Mouse (Mus musculus) limb, embryonic 13.5 days (tissue): ENCODE measurements at regions not wholly inside any gene's neighbourhood (a gene's known extent, or its start where the extent isn't known, plus 50 kb on each side); places are given as distances from the start of the nearest gene placed in this dataset.

Experiments
- ATAC-seq: fragments of 200-750 bp; cut with Nextera tagmentation; 2 replicates; pipeline ENCODE4 v1.8.0; 2017; ENCODE audit warnings: low read depth, moderate number of reproducible peaks, moderate TSS enrichment; ENCODE audit not compliant: low FRiP score
- H3K27ac ChIP-seq: fragments of 300-500 bp; sonication (generic); 2 replicates; pipeline ENCODE4 v1.5.1; 2015; ENCODE audit warnings: inconsistent platforms, mild to moderate bottlenecking, moderate library complexity
- H3K27me3 ChIP-seq: fragments of 300-500 bp; sonication (generic); 2 replicates; pipeline ENCODE4 v1.6.1; 2015; ENCODE audit warnings: mild to moderate bottlenecking, inconsistent platforms
- H3K36me3 ChIP-seq: fragments of 300-500 bp; sonication (generic); 2 replicates; pipeline ENCODE4 v1.6.1; 2015; ENCODE audit warnings: inconsistent platforms, mild to moderate bottlenecking, moderate library complexity
- H3K4me1 ChIP-seq: fragments of 300-500 bp; sonication (generic); 2 replicates; pipeline ENCODE4 v1.6.1; 2015; ENCODE audit warnings: inconsistent platforms
- H3K4me2 ChIP-seq: fragments of 300-500 bp; sonication (generic); replicated peaks from 2 replicates; pipeline ENCODE4 v1.6.1; 2015; ENCODE audit warnings: inconsistent platforms, mild to moderate bottlenecking, moderate library complexity
- H3K4me3 ChIP-seq: fragments of 300-500 bp; sonication (generic); 2 replicates; pipeline ENCODE4 v1.5.1; 2015; ENCODE audit warnings: moderate library complexity, mild to moderate bottlenecking, inconsistent platforms
- H3K9ac ChIP-seq: fragments of 300-500 bp; sonication (generic); 2 replicates; pipeline ENCODE4 v1.6.1; 2015; ENCODE audit warnings: mild to moderate bottlenecking, inconsistent platforms
- H3K9me3 ChIP-seq: fragments of 300-500 bp; sonication (generic); 2 replicates; pipeline ENCODE4 v1.6.1; 2016; ENCODE audit warnings: inconsistent platforms
- WGBS: fragments of 180-500 bp; shearing (Covaris S2); methylation state at CpG from one replicate; pipeline ENCODE4 v1.1.7; 2015; 5-methylcytosine and 5-hydroxymethylcytosine counted together

GRCm38 (mm10) chr13:112118564-112118963 lies 169.7 kb upstream of the Ankrd55 start:
- H3K4me1 ChIP-seq = peaks cover 46% of the 10 kb centered on the region
- no peak overlapping the region for H3K4me2 ChIP-seq
- WGBS = 86% methylated on average over 3 of the region's 3 CpGs
- no peak overlapping the region for H3K27ac ChIP-seq
- ATAC-seq = no peak
- peaks cover 2% of the 10 kb centered on the region; the same call in 1 of the 2 replicates for H3K27me3 ChIP-seq
- H3K9me3 ChIP-seq = no peaks in the 10 kb centered on the region
- no peak overlapping the region for H3K9ac ChIP-seq
- no peak overlapping the region for H3K4me3 ChIP-seq
- H3K36me3 ChIP-seq = no peaks in the 10 kb centered on the region

GRCm38 (mm10) chr13:112119611-112120041 lies 168.6 kb upstream of the Ankrd55 start:
- peak overlapping the region; percentile 34 for H3K4me2 ChIP-seq
- WGBS = 38% methylated on average over 11 of the region's 11 CpGs

GRCm38 (mm10) chr13:112120346-112120745 lies 167.9 kb upstream of the Ankrd55 start:
- no peak for ATAC-seq
- H3K4me2 ChIP-seq = no peak overlapping the region
- 51% methylated on average over 4 of the region's 4 CpGs for WGBS

More at GRCm38 (mm10) chr13:112119611-112120041, 168.6 kb upstream of the Ankrd55 start:
- Histone ChIP-seq H3K27ac (no peak overlapping the region), H3K36me3 (no peaks in the 10 kb centered on the region), H3K27me3 (no peaks in the 10 kb centered on the region; the same call in 1 of the 2 replicates), H3K4me3 (no peak overlapping the region), H3K9ac (no peak overlapping the region), H3K4me1 (peaks cover 46% of the 10 kb centered on the region), H3K9me3 (no peaks in the 10 kb centered on the region)
- no peak for ATAC-seq

DNA sequence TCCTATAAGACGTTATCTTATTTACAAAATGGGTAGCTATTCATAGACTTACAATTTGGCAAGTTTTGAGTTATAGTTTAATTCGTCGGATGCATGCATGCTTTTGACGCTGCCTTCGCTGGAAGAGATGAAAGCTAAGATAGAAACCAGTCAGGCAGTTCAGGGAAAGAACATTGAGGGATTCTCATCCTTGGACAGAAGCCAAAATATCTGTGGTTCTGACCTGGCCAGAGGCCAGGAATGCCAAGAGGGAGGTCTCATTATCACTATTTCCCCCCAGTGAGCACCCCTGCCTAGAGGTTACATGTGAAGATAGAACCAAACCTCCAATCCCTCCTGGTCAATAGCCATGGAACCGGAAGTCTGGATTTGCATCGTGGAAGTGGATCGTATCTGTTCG lies 167.1 kb upstream of the Ankrd55 start:
- WGBS = 90% methylated on average over 9 of the region's 9 CpGs
- no peak for ATAC-seq
- Histone ChIP-seq H3K9me3 (no peaks in the 10 kb centered on the region), H3K4me1 (peaks cover 52% of the 10 kb centered on the region), H3K9ac (no peak overlapping the region), H3K27ac (no peak overlapping the region), H3K27me3 (no peaks in the 10 kb centered on the region; the same call in 1 of the 2 replicates), H3K4me2 (no peak overlapping the region), H3K36me3 (no peaks in the 10 kb centered on the region), H3K4me3 (no peak overlapping the region)

More at GRCm38 (mm10) chr13:112120346-112120745, 167.9 kb upstream of the Ankrd55 start:
- no peaks in the 10 kb centered on the region; the same call in 1 of the 2 replicates for H3K27me3 ChIP-seq
- H3K4me3 ChIP-seq = no peak overlapping the region
- H3K9ac ChIP-seq = no peak overlapping the region
- H3K36me3 ChIP-seq = no peaks in the 10 kb centered on the region
- no peaks in the 10 kb centered on the region for H3K9me3 ChIP-seq
- H3K27ac ChIP-seq = no peak overlapping the region
- peaks cover 51% of the 10 kb centered on the region for H3K4me1 ChIP-seq

GRCm38 (mm10) chr13:112122842-112123373 lies 165.3 kb upstream of the Ankrd55 start:
- H3K4me1 ChIP-seq = peaks cover 53% of the 10 kb centered on the region
- H3K4me2 ChIP-seq = no peak overlapping the region
- no peaks in the 10 kb centered on the region for H3K9me3 ChIP-seq
- H3K4me3 ChIP-seq = no peak overlapping the region
- H3K9ac ChIP-seq = no peak overlapping the region
- WGBS = 88% methylated on average over 9 of the region's 9 CpGs
- H3K27ac ChIP-seq = no peak overlapping the region
- H3K36me3 ChIP-seq = no peaks in the 10 kb centered on the region
- no peak for ATAC-seq
- H3K27me3 ChIP-seq = peaks cover 3% of the 10 kb centered on the region

DNA sequence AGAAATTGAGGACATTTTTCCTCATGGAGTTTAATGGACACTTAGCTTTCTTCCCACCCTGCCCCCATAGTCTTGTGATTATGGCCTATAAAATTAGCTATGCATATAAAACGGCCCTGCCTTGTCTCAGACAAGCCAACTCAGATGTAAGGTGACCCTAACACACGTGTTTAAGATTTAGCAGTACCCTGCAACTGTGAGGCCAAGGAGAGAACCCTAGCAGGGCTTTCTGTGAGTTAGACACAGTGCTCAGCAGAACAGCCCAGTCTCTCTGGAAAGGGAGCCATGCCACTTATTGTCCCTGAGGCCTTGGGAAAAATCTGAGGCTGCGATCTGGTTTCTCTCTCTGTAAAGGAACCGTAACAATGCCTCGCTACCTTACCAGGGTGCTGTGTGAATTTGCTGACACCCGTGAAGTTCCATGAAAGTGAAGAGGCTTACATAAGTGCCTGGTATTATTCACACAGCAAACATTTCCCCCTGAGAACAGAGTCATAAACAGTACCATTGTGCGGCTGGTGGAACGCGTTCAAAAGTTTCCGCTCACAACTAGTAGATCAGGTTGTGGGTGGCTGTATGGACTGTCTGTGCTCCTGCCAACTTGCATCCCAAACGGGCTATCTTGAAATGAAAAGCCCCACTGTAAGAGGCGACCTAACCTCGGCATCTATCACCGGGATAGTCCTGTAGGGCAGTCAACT lies 162.3 kb upstream of the Ankrd55 start:
- Histone ChIP-seq H3K9me3 (no peaks in the 10 kb centered on the region), H3K27me3 (peaks cover 5% of the 10 kb centered on the region), H3K9ac (no peak overlapping the region), H3K27ac (no peak overlapping the region; the same call in 1 of the 2 replicates), H3K4me3 (no peak overlapping the region), H3K4me2 (no peak overlapping the region; the same call in 1 of the 2 replicates), H3K36me3 (no peaks in the 10 kb centered on the region), H3K4me1 (peaks cover 31% of the 10 kb centered on the region)
- ATAC-seq = peak; percentile 79; the same call in 1 of the 2 replicates
- 41% methylated on average over 14 of the region's 14 CpGs for WGBS

DNA sequence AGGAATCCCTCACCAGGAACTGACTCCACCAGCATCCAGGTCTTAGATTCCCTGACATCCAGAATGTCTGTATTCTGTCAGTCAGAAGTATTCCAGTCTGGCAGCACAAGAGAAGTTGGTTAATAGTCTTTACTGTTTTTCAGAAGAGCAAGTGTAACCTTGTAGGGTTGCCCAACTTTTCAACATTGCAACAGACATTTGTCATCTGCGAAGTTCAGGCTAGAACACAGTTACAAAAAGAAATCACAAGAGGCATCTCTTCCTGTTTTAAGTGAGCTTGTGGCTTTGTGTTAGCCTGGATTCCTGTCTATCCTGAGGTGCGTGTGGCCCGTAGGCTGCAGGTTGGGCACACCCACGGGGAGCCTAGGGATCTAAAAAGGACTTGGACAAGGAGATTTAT lies 158.0 kb upstream of the Ankrd55 start:
- Histone ChIP-seq H3K9ac (no peak overlapping the region), H3K27me3 (peaks cover 8% of the 10 kb centered on the region; the same call in 1 of the 2 replicates)
- 69% methylated on average over 4 of the region's 4 CpGs for WGBS

GRCm38 (mm10) chr13:112130774-112131173 lies 157.5 kb upstream of the Ankrd55 start:
- H3K27me3 ChIP-seq = peaks cover 8% of the 10 kb centered on the region; the same call in 1 of the 2 replicates
- H3K4me1 ChIP-seq = peaks cover 10% of the 10 kb centered on the region
- no peak overlapping the region for H3K4me3 ChIP-seq
- H3K9ac ChIP-seq = no peak overlapping the region
- no peak overlapping the region for H3K27ac ChIP-seq
- H3K9me3 ChIP-seq = no peaks in the 10 kb centered on the region
- H3K4me2 ChIP-seq = no peak overlapping the region
- no peaks in the 10 kb centered on the region for H3K36me3 ChIP-seq
- WGBS = 75% methylated on average over 2 of the region's 2 CpGs
- ATAC-seq = no peak

More for the DNA sequence above, 158.0 kb upstream of the Ankrd55 start:
- no peaks in the 10 kb centered on the region for H3K36me3 ChIP-seq
- H3K4me2 ChIP-seq = no peak overlapping the region
- no peak for ATAC-seq
- no peaks in the 10 kb centered on the region for H3K9me3 ChIP-seq
- peaks cover 16% of the 10 kb centered on the region for H3K4me1 ChIP-seq
- no peak overlapping the region for H3K27ac ChIP-seq
- H3K4me3 ChIP-seq = no peak overlapping the region

GRCm38 (mm10) chr13:112131191-112131590 lies 157.1 kb upstream of the Ankrd55 start:
- H3K4me1 ChIP-seq = peaks cover 6% of the 10 kb centered on the region
- no peak for ATAC-seq
- no peak overlapping the region for H3K4me2 ChIP-seq
- no peak overlapping the region for H3K9ac ChIP-seq
- 64% methylated on average over 12 of the region's 12 CpGs for WGBS
- peaks cover 8% of the 10 kb centered on the region; the same call in 1 of the 2 replicates for H3K27me3 ChIP-seq
- no peak overlapping the region for H3K4me3 ChIP-seq
- no peaks in the 10 kb centered on the region for H3K36me3 ChIP-seq
- no peaks in the 10 kb centered on the region for H3K9me3 ChIP-seq
- H3K27ac ChIP-seq = no peak overlapping the region

DNA sequence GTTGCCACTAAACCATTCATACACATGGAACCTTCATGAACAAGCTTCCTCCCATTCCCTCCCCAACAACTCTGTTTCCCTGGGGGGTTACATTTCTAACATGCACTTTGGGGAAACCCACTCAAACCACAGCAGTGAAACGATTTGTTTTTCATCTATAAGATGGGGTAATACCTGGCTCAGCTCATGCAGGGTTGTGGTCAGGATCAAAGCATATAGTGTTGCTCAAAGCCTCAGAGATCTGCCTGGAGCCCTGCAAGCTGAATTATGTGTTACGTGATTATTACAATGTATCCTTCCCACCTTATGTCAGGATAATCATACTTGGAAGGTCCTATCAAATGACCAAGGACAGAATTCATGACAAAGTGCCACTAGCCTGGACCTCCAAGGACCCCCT lies 154.5 kb upstream of the Ankrd55 start:
- H3K27ac ChIP-seq = no peak overlapping the region
- 0 out of 2 replicates have a peak, but pooled peaks cover 5% of the 10 kb centered on the region for H3K27me3 ChIP-seq
- no peaks in the 10 kb centered on the region for H3K4me1 ChIP-seq
- H3K36me3 ChIP-seq = no peaks in the 10 kb centered on the region
- WGBS = 76% methylated on average over 2 of the region's 2 CpGs
- no peak for ATAC-seq
- H3K9ac ChIP-seq = no peak overlapping the region
- H3K9me3 ChIP-seq = no peaks in the 10 kb centered on the region
- H3K4me3 ChIP-seq = no peak overlapping the region
- no peak overlapping the region for H3K4me2 ChIP-seq

DNA sequence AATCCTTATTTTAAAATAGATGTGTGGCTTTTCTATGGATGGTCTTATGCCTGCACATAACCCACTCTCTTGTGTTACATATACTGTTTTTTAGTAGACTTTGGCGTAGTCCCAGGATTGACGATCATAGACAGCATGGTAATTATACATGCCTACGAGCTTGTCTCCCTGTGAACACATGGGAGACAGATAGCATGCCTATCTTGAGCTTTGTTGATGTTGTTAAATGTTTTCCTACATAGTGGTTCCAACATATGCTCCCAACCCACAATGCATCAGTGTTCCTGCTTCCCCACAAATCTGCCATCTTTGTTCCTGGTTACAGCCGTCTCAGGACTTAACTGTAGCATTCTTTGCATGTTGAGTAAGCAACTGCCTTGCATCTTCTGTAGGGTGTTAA lies 153.6 kb upstream of the Ankrd55 start:
- no peak overlapping the region for H3K4me3 ChIP-seq
- 89% methylated on average over 4 of the region's 4 CpGs for WGBS
- H3K9me3 ChIP-seq = no peaks in the 10 kb centered on the region
- no peak overlapping the region for H3K27ac ChIP-seq
- no peak overlapping the region for H3K9ac ChIP-seq
- 0 out of 2 replicates have a peak, but pooled peaks cover 3% of the 10 kb centered on the region for H3K27me3 ChIP-seq
- no peak overlapping the region for H3K4me2 ChIP-seq
- H3K4me1 ChIP-seq = no peaks in the 10 kb centered on the region
- no peak for ATAC-seq
- H3K36me3 ChIP-seq = no peaks in the 10 kb centered on the region

GRCm38 (mm10) chr13:112135777-112136176 lies 152.5 kb upstream of the Ankrd55 start:
- Histone ChIP-seq H3K36me3 (no peaks in the 10 kb centered on the region), H3K9ac (no peak overlapping the region), H3K4me3 (no peak overlapping the region), H3K9me3 (no peaks in the 10 kb centered on the region), H3K27me3 (0 out of 2 replicates have a peak, but pooled peaks cover 3% of the 10 kb centered on the region), H3K27ac (no peak overlapping the region), H3K4me2 (no peak overlapping the region), H3K4me1 (no peaks in the 10 kb centered on the region)
- ATAC-seq = no peak
- WGBS = 87% methylated on average over 5 of the region's 5 CpGs
